Mouse (Mus musculus) MEL (cell line): ENCODE results near the gene Twist1.

Experiments used
- CTCF ChIP-seq, 3 experiments: IDR thresholded peaks in 2 of 3; conservative IDR thresholded peaks in 1 of 3; 2 replicates each; pipeline ENCODE4 v1.5.1; 2011 to 2012; ENCODE audit warnings: low read length in 3 of 3, low read depth in 2 of 3, mild to moderate bottlenecking in 2 of 3, improper control_type of control experiment in 1 of 3, inconsistent platforms in 1 of 3, mixed read lengths in 1 of 3, moderate library complexity in 1 of 3; ENCODE audit not compliant: control insufficient read depth in 1 of 3, insufficient read depth in 1 of 3, poor library complexity in 1 of 3, severe bottlenecking in 1 of 3
- EP300 ChIP-seq, 2 experiments: IDR thresholded peaks; 2 replicates each; pipeline ENCODE4 v1.6.1; 2011; ENCODE audit warnings: improper control_type of control experiment in 2 of 2, low read length in 2 of 2, low read depth in 1 of 2, mild to moderate bottlenecking in 1 of 2
- GATA1 ChIP-seq: IDR thresholded peaks from 2 replicates; pipeline ENCODE4 v1.6.1; 2011; ENCODE audit warnings: low read depth, low read length, improper control_type of control experiment
- MEF2A ChIP-seq: IDR thresholded peaks from 2 replicates; pipeline ENCODE4 v1.6.1; 2014; ENCODE audit warnings: low read depth, mild to moderate bottlenecking, inconsistent platforms, low read length, improper control_type of control experiment; ENCODE audit not compliant: poor library complexity, insufficient replicate concordance, severe bottlenecking; ENCODE audit errors: extremely low read depth
- NRF1 ChIP-seq: IDR thresholded peaks from 2 replicates; pipeline ENCODE4 v1.6.1; 2014; ENCODE audit warnings: low read depth, mild to moderate bottlenecking, inconsistent platforms, low read length, improper control_type of control experiment, moderate library complexity; ENCODE audit not compliant: poor library complexity, insufficient read depth, severe bottlenecking
- SMC3 ChIP-seq: IDR thresholded peaks from 2 replicates; pipeline ENCODE4 v1.6.1; 2011; ENCODE audit warnings: low read depth, low read length, improper control_type of control experiment
- TAL1 ChIP-seq: IDR thresholded peaks from 2 replicates; pipeline ENCODE4 v1.6.1; 2012; ENCODE audit warnings: mild to moderate bottlenecking, inconsistent platforms, low read length, moderate library complexity, mixed read lengths
- TBP ChIP-seq: IDR thresholded peaks from 2 replicates; pipeline ENCODE4 v1.8.0; 2011; ENCODE audit warnings: low read depth, low read length, improper control_type of control experiment
- USF1 ChIP-seq: IDR thresholded peaks from 2 replicates; pipeline ENCODE4 v1.6.1; 2014; ENCODE audit warnings: low read depth, mild to moderate bottlenecking, inconsistent platforms, low read length, improper control_type of control experiment, moderate library complexity

DNA sequence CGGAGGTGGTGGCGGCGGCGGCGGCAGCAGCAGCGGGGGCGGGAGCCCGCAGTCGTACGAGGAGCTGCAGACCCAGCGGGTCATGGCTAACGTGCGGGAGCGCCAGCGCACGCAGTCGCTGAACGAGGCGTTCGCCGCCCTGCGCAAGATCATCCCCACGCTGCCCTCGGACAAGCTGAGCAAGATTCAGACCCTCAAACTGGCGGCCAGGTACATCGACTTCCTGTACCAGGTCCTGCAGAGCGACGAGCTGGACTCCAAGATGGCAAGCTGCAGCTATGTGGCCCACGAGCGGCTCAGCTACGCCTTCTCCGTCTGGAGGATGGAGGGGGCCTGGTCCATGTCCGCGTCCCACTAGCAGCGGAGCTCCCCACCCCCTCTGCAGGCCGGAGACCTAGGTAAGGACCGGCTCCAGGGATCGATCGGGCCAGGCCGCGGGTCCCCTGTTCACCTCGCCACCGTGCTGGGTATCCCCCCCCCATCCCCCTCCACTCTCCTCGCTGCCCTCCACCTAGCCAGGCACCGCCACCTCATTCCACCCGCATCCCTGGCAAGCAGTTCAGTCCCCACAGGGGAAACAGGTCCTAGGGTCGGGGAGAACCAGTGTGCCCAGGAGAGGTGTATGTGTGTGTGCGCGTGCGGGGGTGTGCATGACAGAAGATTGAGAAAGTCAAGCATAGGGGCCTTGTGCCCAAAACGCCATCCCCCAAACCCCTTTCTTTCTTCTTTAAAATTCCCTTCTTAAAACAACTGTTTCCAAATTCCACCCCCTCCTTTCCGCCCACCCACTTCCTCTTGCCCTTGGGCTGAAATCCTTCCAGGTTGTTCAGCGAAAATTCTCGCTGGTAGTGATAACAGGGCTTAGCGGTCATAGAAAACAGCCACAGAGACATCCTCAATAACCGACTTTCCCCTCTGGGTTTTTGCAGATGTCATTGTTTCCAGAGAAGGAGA lies 1.0 kb downstream of the Twist1 start:
- TF ChIP-seq CTCF (IDR thresholded peaks at IDR 0.05 in 2 of 3, conservative IDR thresholded peaks at IDR 0.05 in 1 of 3; ENCODE audit: control insufficient read depth in 1 of 3, insufficient read depth in 1 of 3, low read depth in 2 of 3, low read length in 3 of 3, poor library complexity in 1 of 3, severe bottlenecking in 1 of 3) (no peak), SMC3 (no peak), MEF2A (no peak), EP300 (IDR thresholded peaks at IDR 0.05; ENCODE audit: low read depth in 1 of 2, low read length in 2 of 2) (no peak), USF1 (no peak), NRF1 (no peak), GATA1 (no peak), TAL1 (no peak), TBP (no peak)
